Mouse (Mus musculus): ENCODE measurements around the gene Lhfp. TPM values are rescaled to one million over a fixed set of nuclear protein-coding genes. Genes with fewer than 3 reads are reported as not detected.
"Not testable (repeated sequence)": the region's sequence is repeated elsewhere in the genome, so short reads cannot be mapped to it uniquely, and the experiment has no call there.

Lhfp gene
- total and polyA plus RNA-seq, 2 experiments from 2014 or later, result 49.3 to 59.7 TPM

DNA sequence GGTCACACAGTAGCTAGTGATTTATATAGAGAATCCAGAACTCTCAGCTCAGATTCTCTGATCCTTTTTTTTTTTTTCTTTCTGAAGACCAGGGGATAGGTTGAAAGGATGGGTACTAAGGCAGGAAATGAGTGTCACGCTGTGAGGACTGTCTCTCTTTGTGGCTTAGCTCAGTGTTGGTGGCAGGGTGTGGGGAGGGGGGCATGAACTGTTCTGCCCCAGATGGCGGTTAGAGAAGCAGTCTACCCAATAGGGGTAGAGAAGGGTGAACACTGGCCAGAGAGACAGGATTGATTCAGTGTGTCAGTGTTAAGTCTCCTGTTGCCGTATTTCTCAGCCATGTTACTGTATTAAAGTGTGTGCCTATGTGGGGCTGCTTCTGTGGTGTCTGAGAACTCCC is 189.2 kb downstream of the Lhfp start:
- WGBS, result 57% methylated on average over 3 of the region's 3 CpGs
- Histone ChIP-seq H3K4me2 (ENCODE audit: low read depth, low read length, poor library complexity, severe bottlenecking) (no peak overlapping the region), H3K9ac (replicated peaks; ENCODE audit: low read length, poor library complexity, severe bottlenecking) (no peak overlapping the region), H3K4me3 (ENCODE audit: low read depth, low read length) (no peak overlapping the region), H3K27me3 (ENCODE audit: insufficient read depth, low read length) (no peaks in the 10 kb centered on the region), H3K9me3 (ENCODE audit: low read length) (no peaks in the 10 kb centered on the region), H3K36me3 (ENCODE audit: insufficient read depth, low read length) (no peaks in the 10 kb centered on the region), H3K4me1 (ENCODE audit: insufficient read depth, low read length) (0 out of 2 replicates have a peak, but pooled peaks cover 2% of the 10 kb centered on the region), H3K27ac (ENCODE audit: low read depth, low read length) (no peak overlapping the region)
- no peak for DNase-seq (ENCODE audit: low spot score)
- no peak for TF ChIP-seq CTCF (IDR thresholded peaks at IDR 0.05)
- no peak for ATAC-seq (ENCODE audit: low FRiP score)

DNA sequence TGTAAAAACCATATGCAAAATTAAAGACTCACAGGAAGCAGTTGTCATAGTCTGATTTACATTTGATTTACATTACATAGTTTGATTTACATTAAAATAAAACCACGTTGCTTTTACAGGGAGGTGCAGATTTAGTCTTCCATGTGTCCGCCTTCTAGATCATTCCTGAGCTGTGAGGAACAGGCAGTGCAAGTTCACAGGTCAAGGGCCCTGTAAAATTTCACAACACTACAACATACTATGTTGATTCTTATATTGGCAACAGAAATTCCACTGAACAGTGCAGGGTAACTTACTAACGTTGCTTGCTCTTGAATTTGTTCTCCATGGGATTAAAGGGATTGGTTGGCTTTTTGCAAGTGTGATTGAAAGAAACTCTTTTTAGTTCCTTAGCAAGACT is 189.8 kb downstream of the Lhfp start:
- Histone ChIP-seq H3K4me2 (ENCODE audit: low read depth, low read length, poor library complexity, severe bottlenecking) (no peak overlapping the region), H3K36me3 (ENCODE audit: insufficient read depth, low read length) (no peaks in the 10 kb centered on the region), H3K27ac (ENCODE audit: low read depth, low read length) (no peak overlapping the region), H3K9ac (replicated peaks; ENCODE audit: low read length, poor library complexity, severe bottlenecking) (no peak overlapping the region), H3K27me3 (ENCODE audit: insufficient read depth, low read length) (no peaks in the 10 kb centered on the region), H3K4me1 (ENCODE audit: insufficient read depth, low read length) (no peaks in the 10 kb centered on the region), H3K9me3 (ENCODE audit: low read length) (no peaks in the 10 kb centered on the region), H3K4me3 (ENCODE audit: low read depth, low read length) (no peak overlapping the region)
- WGBS, result 39% methylated on average over 3 of the region's 3 CpGs
- ATAC-seq (ENCODE audit: low FRiP score) (no peak), DNase-seq (ENCODE audit: low spot score) (no peak)
- TF ChIP-seq CTCF (IDR thresholded peaks at IDR 0.05), result no peak

DNA sequence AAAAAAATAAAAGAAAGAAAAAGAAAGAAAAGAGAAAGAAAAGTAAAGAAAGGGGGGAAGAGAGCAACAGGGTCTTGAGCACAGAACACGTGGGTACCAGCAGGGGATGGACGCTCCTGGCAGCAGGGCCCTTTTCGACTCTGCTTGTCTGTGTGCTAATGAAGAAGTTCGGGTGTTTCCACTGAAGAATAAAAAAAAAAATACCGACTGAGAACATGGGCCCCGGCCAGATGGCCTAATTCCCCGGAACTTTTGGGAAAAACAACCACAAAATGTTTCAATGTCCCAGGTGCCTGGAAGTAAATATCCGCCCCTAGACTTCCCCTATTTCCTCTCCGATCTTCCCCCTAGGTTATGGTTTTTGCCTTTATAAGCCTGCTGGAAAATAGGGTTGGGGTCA is 191.1 kb downstream of the Lhfp start:
- H3K9me3 ChIP-seq (ENCODE audit: low read length); H3K36me3 ChIP-seq (ENCODE audit: insufficient read depth, low read length); H3K9ac ChIP-seq (replicated peaks; ENCODE audit: low read length, poor library complexity, severe bottlenecking); DNase-seq (ENCODE audit: low spot score); H3K4me2 ChIP-seq (ENCODE audit: low read depth, low read length, poor library complexity, severe bottlenecking); ATAC-seq (ENCODE audit: low FRiP score); H3K27ac ChIP-seq (ENCODE audit: low read depth, low read length); H3K4me3 ChIP-seq (ENCODE audit: low read depth, low read length); H3K4me1 ChIP-seq (ENCODE audit: insufficient read depth, low read length); H3K27me3 ChIP-seq (ENCODE audit: insufficient read depth, low read length): not testable (repeated sequence)
- WGBS, result 79% methylated on average over 9 of the region's 9 CpGs

DNA sequence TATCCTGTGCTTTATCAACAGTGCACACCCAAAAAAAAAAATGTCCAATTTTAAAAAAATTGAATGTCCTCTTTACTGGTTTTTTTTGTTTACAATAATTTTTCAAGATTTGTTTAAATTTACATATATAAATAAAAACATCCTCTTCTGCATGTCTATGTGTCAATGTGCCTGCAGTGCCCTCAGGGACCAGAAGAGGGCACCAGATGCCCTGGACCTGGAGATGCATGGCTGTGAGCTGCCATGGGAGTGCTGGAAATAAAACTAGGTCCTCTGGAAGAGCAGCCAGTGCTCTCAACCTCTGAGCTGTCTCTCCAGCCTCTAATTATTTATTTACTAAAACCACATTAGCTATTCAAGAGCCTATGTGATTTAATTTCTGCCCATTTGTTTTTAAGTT is 193.4 kb downstream of the Lhfp start:
- DNase-seq (ENCODE audit: low spot score) (no peak), ATAC-seq (ENCODE audit: low FRiP score) (no peak)
- no peak overlapping the region for H3K9ac ChIP-seq (replicated peaks; ENCODE audit: low read length, poor library complexity, severe bottlenecking)
- no peak overlapping the region for H3K27ac ChIP-seq (ENCODE audit: low read depth, low read length)
- no peak overlapping the region for H3K4me3 ChIP-seq (ENCODE audit: low read depth, low read length)
- H3K4me2 ChIP-seq (ENCODE audit: low read depth, low read length, poor library complexity, severe bottlenecking), result no peak overlapping the region
- peak; percentile 56 for TF ChIP-seq CTCF (IDR thresholded peaks at IDR 0.05)
- no peaks in the 10 kb centered on the region for H3K36me3 ChIP-seq (ENCODE audit: insufficient read depth, low read length)
- H3K4me1 ChIP-seq (ENCODE audit: insufficient read depth, low read length), result no peaks in the 10 kb centered on the region
- H3K9me3 ChIP-seq (ENCODE audit: low read length), result no peaks in the 10 kb centered on the region
- H3K27me3 ChIP-seq (ENCODE audit: insufficient read depth, low read length), result no peaks in the 10 kb centered on the region

DNA sequence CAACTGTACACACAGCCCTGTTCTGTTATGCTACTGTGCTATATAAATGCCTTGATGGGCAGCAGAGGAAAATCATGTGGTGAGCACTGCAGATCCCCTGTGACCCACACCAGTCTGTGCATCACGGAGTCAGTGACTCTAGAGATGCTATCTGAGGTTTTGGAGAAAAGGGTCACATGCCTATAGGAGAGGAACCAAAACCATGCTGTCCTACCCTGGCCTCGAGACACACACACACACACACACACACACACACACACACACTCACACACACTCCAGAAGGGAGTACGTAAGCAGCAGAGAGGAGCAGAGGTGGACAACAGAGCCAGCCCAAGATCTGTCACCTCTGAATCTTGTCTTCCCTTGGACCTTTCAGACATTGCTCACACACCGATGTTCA is 195.1 kb downstream of the Lhfp start:
- H3K27ac ChIP-seq (ENCODE audit: low read depth, low read length), result no peak overlapping the region
- WGBS, result 80% methylated on average over 4 of the region's 4 CpGs
- TF ChIP-seq CTCF (IDR thresholded peaks at IDR 0.05), result no peak
- no peak for ATAC-seq (ENCODE audit: low FRiP score)
- H3K4me3 ChIP-seq (ENCODE audit: low read depth, low read length), result no peak overlapping the region
- H3K36me3 ChIP-seq (ENCODE audit: insufficient read depth, low read length), result no peaks in the 10 kb centered on the region
- H3K9ac ChIP-seq (replicated peaks; ENCODE audit: low read length, poor library complexity, severe bottlenecking), result no peak overlapping the region
- no peaks in the 10 kb centered on the region for H3K27me3 ChIP-seq (ENCODE audit: insufficient read depth, low read length)
- no peak overlapping the region for H3K4me2 ChIP-seq (ENCODE audit: low read depth, low read length, poor library complexity, severe bottlenecking)
- no peaks in the 10 kb centered on the region for H3K9me3 ChIP-seq (ENCODE audit: low read length)
- DNase-seq (ENCODE audit: low spot score), result no peak
- no peaks in the 10 kb centered on the region for H3K4me1 ChIP-seq (ENCODE audit: insufficient read depth, low read length)

DNA sequence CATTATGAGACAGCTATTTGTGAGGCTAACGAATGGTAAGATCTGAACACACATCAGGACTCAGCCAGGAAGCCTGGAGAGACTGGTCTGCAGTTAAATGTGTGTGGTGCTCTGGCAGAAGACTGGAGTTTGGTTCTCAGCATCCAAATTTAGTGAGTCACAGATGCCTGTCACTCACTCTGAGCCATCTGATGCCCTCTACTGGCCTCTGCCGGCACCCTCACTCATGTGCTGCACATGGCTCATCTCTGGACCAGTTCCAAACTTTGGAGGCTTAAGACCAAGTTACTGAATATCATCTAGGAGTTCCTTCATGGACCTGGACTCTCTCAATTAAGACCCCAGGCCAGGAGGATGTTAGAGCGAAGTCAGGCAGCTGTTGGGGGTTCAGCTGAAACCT is 198.8 kb downstream of the Lhfp start:
- 88% methylated on average over 3 of the region's 3 CpGs for WGBS

More for the DNA sequence above, 198.8 kb downstream of the Lhfp start:
- ATAC-seq (ENCODE audit: low FRiP score), result no peak
- no peak for DNase-seq (ENCODE audit: low spot score)
- H3K27ac ChIP-seq (ENCODE audit: low read depth, low read length), result no peak overlapping the region
- H3K4me2 ChIP-seq (ENCODE audit: low read depth, low read length, poor library complexity, severe bottlenecking), result no peak overlapping the region
- H3K4me1 ChIP-seq (ENCODE audit: insufficient read depth, low read length), result no peaks in the 10 kb centered on the region
- H3K36me3 ChIP-seq (ENCODE audit: insufficient read depth, low read length), result no peaks in the 10 kb centered on the region
- no peak overlapping the region for H3K4me3 ChIP-seq (ENCODE audit: low read depth, low read length)
- no peak for TF ChIP-seq CTCF (IDR thresholded peaks at IDR 0.05)
- no peak overlapping the region for H3K9ac ChIP-seq (replicated peaks; ENCODE audit: low read length, poor library complexity, severe bottlenecking)
- H3K9me3 ChIP-seq (ENCODE audit: low read length), result no peaks in the 10 kb centered on the region
- H3K27me3 ChIP-seq (ENCODE audit: insufficient read depth, low read length), result no peaks in the 10 kb centered on the region

Data from midbrain, postnatal 0 days (tissue).